ENCODE assay signal across 8 mouse cellular contexts in the genomic region with DNA sequence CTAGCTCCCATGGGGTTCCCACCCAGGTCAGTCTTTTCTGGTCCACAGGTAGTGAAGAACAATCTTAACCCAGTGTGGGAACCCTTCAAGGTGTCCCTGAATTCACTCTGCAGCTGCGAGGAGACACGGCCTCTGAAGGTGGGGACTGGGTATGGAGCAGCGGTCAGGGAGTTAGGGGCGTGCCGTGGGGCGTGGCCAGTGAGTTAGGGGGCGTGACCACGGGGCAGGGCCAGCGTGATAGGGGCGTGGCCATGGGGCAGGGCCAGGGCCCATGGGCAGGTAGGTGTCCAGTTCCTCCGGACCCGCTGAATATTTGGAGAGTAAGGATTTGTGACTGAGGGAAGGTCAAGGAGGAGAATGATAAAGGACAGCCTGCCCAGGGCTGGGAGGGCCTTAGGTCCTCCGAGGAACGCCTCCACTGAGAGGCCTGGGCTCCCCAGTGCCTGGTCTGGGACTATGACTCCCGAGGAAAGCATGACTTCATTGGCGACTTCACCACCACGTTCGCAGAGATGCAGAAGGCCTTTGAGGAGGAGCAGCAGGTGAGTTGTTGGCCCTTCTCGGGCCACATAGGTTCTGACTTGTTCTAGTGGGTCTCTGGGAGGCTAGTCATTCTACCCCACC. TPM values are rescaled to one million over a fixed set of nuclear protein-coding genes. Genes with fewer than 3 reads are reported as not detected.
DNase-seq lines count a peak whose midpoint lies in the region; ATAC-seq and TF ChIP-seq lines count a peak whose summit lies in the region.
"Had no signal": no experiment of that assay in that cellular context is flagged by ENCODE, and none has a peak within 500 bp of the region (broad histone marks: within the 10 kb centered on the region; RNA-seq: fewer than 3 reads in every experiment).

No protein-coding gene starts in this region.

- no peak overlapping the region for H3K4me3 ChIP-seq in neural tube, embryonic 15.5 days (replicated peaks)
- no peak overlapping the region for H3K4me3 ChIP-seq in embryonic facial prominence, embryonic 11.5 days (ENCODE audit: low read depth, low read length)
- H3K4me3 ChIP-seq in kidney, embryonic 14.5 days (ENCODE audit: low read length): no peak overlapping the region
- no peak overlapping the region for H3K4me3 ChIP-seq in lung, postnatal 0 days (ENCODE audit: low read depth, low read length)
- no peak overlapping the region for H3K4me3 ChIP-seq in left cerebral cortex, adult 2 months

- H3K36me3 ChIP-seq in neural tube, embryonic 15.5 days: no peaks in the 10 kb centered on the region
- H3K36me3 ChIP-seq in embryonic facial prominence, embryonic 11.5 days (replicated peaks; ENCODE audit: control insufficient read depth, insufficient read depth, low read depth, low read length): no peaks in the 10 kb centered on the region
- no peaks in the 10 kb centered on the region for H3K36me3 ChIP-seq in kidney, embryonic 14.5 days (ENCODE audit: control insufficient read depth, insufficient read depth, low read length)
- H3K36me3 ChIP-seq in lung, postnatal 0 days (ENCODE audit: insufficient read depth, low read length): no peaks in the 10 kb centered on the region

- 5% methylated on average over 19 of the region's 19 CpGs for WGBS in neural tube, embryonic 15.5 days
- 4% methylated on average over 19 of the region's 19 CpGs for WGBS in embryonic facial prominence, embryonic 11.5 days
- WGBS in kidney, embryonic 14.5 days: 7% methylated on average over 19 of the region's 19 CpGs
- 7% methylated on average over 19 of the region's 19 CpGs for WGBS in lung, postnatal 0 days

- TF ChIP-seq EP300 in lung, postnatal 0 days (IDR thresholded peaks at IDR 0.05): no peak

- H3K9me3 ChIP-seq in neural tube, embryonic 15.5 days (replicated peaks): no peaks in the 10 kb centered on the region
- no peaks in the 10 kb centered on the region for H3K9me3 ChIP-seq in embryonic facial prominence, embryonic 11.5 days (replicated peaks; ENCODE audit: control insufficient read depth, low read length)
- H3K9me3 ChIP-seq in kidney, embryonic 14.5 days (ENCODE audit: control insufficient read depth, low read length): no peaks in the 10 kb centered on the region
- H3K9me3 ChIP-seq in lung, postnatal 0 days (ENCODE audit: low read length): no peaks in the 10 kb centered on the region

- H3K4me2 ChIP-seq in neural tube, embryonic 15.5 days: no peak overlapping the region
- peak overlapping the region; percentile 7; the same call in 1 of the 2 replicates for H3K4me2 ChIP-seq in embryonic facial prominence, embryonic 11.5 days (ENCODE audit: low read depth, low read length)
- H3K4me2 ChIP-seq in kidney, embryonic 14.5 days (replicated peaks; ENCODE audit: low read depth, low read length): peak overlapping the region; percentile 9
- H3K4me2 ChIP-seq in lung, postnatal 0 days (replicated peaks; ENCODE audit: low read depth, low read length): no peak overlapping the region

- no peak for ATAC-seq in neural tube, embryonic 15.5 days (ENCODE audit: low FRiP score)
- peak; percentile 30; the same call in 1 of the 2 replicates for ATAC-seq in embryonic facial prominence, embryonic 11.5 days (replicated peaks; ENCODE audit: insufficient number of reproducible peaks, low FRiP score, low TSS enrichment, low read depth)
- ATAC-seq in kidney, embryonic 14.5 days (ENCODE audit: low FRiP score, low TSS enrichment): peak; percentile 78
- peak; percentile 86 for ATAC-seq in lung, postnatal 0 days

- H3K27ac ChIP-seq in neural tube, embryonic 15.5 days (replicated peaks): no peak overlapping the region
- no peak overlapping the region for H3K27ac ChIP-seq in embryonic facial prominence, embryonic 11.5 days (replicated peaks; ENCODE audit: low read depth, low read length)
- H3K27ac ChIP-seq in kidney, embryonic 14.5 days (ENCODE audit: low read depth, low read length): no peak overlapping the region
- no peak overlapping the region for H3K27ac ChIP-seq in lung, postnatal 0 days (ENCODE audit: low read length)
- H3K27ac ChIP-seq in left cerebral cortex, adult 2 months: no peak overlapping the region

- no peaks in the 10 kb centered on the region; the same call in 1 of the 2 replicates for H3K4me1 ChIP-seq in neural tube, embryonic 15.5 days
- no peaks in the 10 kb centered on the region for H3K4me1 ChIP-seq in embryonic facial prominence, embryonic 11.5 days (ENCODE audit: control insufficient read depth, insufficient read depth, low read length)
- H3K4me1 ChIP-seq in kidney, embryonic 14.5 days (ENCODE audit: control insufficient read depth, insufficient read depth, low read length): peaks cover 10% of the 10 kb centered on the region; the same call in 1 of the 2 replicates
- no peaks in the 10 kb centered on the region; the same call in 1 of the 2 replicates for H3K4me1 ChIP-seq in lung, postnatal 0 days (ENCODE audit: insufficient read depth, low read depth, low read length)

- H3K27me3 ChIP-seq in neural tube, embryonic 15.5 days (replicated peaks): peaks cover 38% of the 10 kb centered on the region
- no peaks in the 10 kb centered on the region for H3K27me3 ChIP-seq in embryonic facial prominence, embryonic 11.5 days (ENCODE audit: control insufficient read depth, insufficient read depth, low read length)
- no peaks in the 10 kb centered on the region; the same call in 1 of the 2 replicates for H3K27me3 ChIP-seq in kidney, embryonic 14.5 days (ENCODE audit: control insufficient read depth, insufficient read depth, low read length)
- H3K27me3 ChIP-seq in lung, postnatal 0 days (replicated peaks; ENCODE audit: insufficient read depth, low read length): no peaks in the 10 kb centered on the region

- TF ChIP-seq CTCF in lung, postnatal 0 days (IDR thresholded peaks at IDR 0.05): no peak
- TF ChIP-seq CTCF in left cerebral cortex, adult 2 months (IDR thresholded peaks at IDR 0.05): no peak

- peak; percentile 78 for DNase-seq in neural tube, embryonic 10.5 days (ENCODE audit: extremely low spot score, low spot score)
- DNase-seq in embryonic facial prominence, embryonic 11.5 days (ENCODE audit: low spot score): no peak
- DNase-seq in lung, postnatal 0 days (ENCODE audit: low spot score): peak; percentile 34
- no peak for DNase-seq in cerebellum, adult 8-10 months
- DNase-seq in left cerebral cortex, adult 2 months (ENCODE audit: extremely low spot score in 1 of 2, low spot score in 2 of 2): no peak

- no peak overlapping the region for H3K9ac ChIP-seq in neural tube, embryonic 15.5 days (replicated peaks)
- no peak overlapping the region for H3K9ac ChIP-seq in embryonic facial prominence, embryonic 11.5 days (replicated peaks; ENCODE audit: low read length)
- H3K9ac ChIP-seq in kidney, embryonic 14.5 days (ENCODE audit: low read depth, low read length): no peak overlapping the region
- no peak overlapping the region for H3K9ac ChIP-seq in lung, postnatal 0 days (replicated peaks; ENCODE audit: low read depth)

- intact Hi-C loops in left cerebral cortex, adult 2 months (cut with DNase I): no loop called here

RNA-seq across cellular contexts. Expression of a gene that starts 9.1 kb away (rescaled TPM):
- 3.7 and 4.7 TPM in 2 replicates for polyA plus RNA-seq in neural tube, embryonic 15.5 days (2015; fragmentation: Nextera tagmentation; extraction: Ambion mirVana)
- 0.34 and 0.46 TPM in 2 replicates for polyA plus RNA-seq in embryonic facial prominence, embryonic 11.5 days (2014; fragmentation: Nextera tagmentation; extraction: Ambion mirVana)
- 0.11 and 0.41 TPM in 2 replicates for polyA plus RNA-seq in kidney, embryonic 14.5 days (2014; fragmentation: Nextera tagmentation; extraction: Ambion mirVana)
- 0.94 and 1.3 TPM in 2 replicates for polyA plus RNA-seq in lung, postnatal 0 days (2015; fragmentation: Nextera tagmentation; extraction: Ambion mirVana)
- 10 to 100 TPM; 68.5 to 89.8 TPM for total RNA-seq in left cerebral cortex, adult 2 months (2021)

RNA-seq across cellular contexts. Expression of a gene that starts 24.2 kb away (rescaled TPM):
- polyA plus RNA-seq in neural tube, embryonic 15.5 days (2015; fragmentation: Nextera tagmentation; extraction: Ambion mirVana): 659 and 826 TPM in 2 replicates
- polyA plus RNA-seq in embryonic facial prominence, embryonic 11.5 days (2014; fragmentation: Nextera tagmentation; extraction: Ambion mirVana): 1,667 and 1,682 TPM in 2 replicates
- 1,702 and 2,075 TPM in 2 replicates for polyA plus RNA-seq in kidney, embryonic 14.5 days (2014; fragmentation: Nextera tagmentation; extraction: Ambion mirVana)
- 1,019 and 1,086 TPM in 2 replicates for polyA plus RNA-seq in lung, postnatal 0 days (2015; fragmentation: Nextera tagmentation; extraction: Ambion mirVana)
- 100 to 1,000 TPM; 369 to 415 TPM for total RNA-seq in left cerebral cortex, adult 2 months (2021)

RNA-seq across cellular contexts. Expression of a gene that starts 31.8 kb away (rescaled TPM):
- polyA plus RNA-seq in neural tube, embryonic 15.5 days (2015; fragmentation: Nextera tagmentation; extraction: Ambion mirVana): 2.2 and 3.4 TPM in 2 replicates
- polyA plus RNA-seq in embryonic facial prominence, embryonic 11.5 days (2014; fragmentation: Nextera tagmentation; extraction: Ambion mirVana): 8.4 and 10.2 TPM in 2 replicates
- polyA plus RNA-seq in kidney, embryonic 14.5 days (2014; fragmentation: Nextera tagmentation; extraction: Ambion mirVana): 8.3 and 8.7 TPM in 2 replicates
- 18.3 TPM in 2 replicates for polyA plus RNA-seq in lung, postnatal 0 days (2015; fragmentation: Nextera tagmentation; extraction: Ambion mirVana)
- under 1 TPM in 1 of 2 experiments, not detected in 1; 0.84 TPM for total RNA-seq in left cerebral cortex, adult 2 months (2021)

RNA-seq across cellular contexts. Expression of a gene that starts 59.7 kb away (rescaled TPM):
- 0.41 and 1.1 TPM in 2 replicates for polyA plus RNA-seq in neural tube, embryonic 15.5 days (2015; fragmentation: Nextera tagmentation; extraction: Ambion mirVana)
- 5.5 TPM in 2 replicates for polyA plus RNA-seq in embryonic facial prominence, embryonic 11.5 days (2014; fragmentation: Nextera tagmentation; extraction: Ambion mirVana)
- polyA plus RNA-seq in kidney, embryonic 14.5 days (2014; fragmentation: Nextera tagmentation; extraction: Ambion mirVana): 0.61 and 0.99 TPM in 2 replicates
- polyA plus RNA-seq in lung, postnatal 0 days (2015; fragmentation: Nextera tagmentation; extraction: Ambion mirVana): 98.1 and 104 TPM in 2 replicates
- not detected for total RNA-seq in left cerebral cortex, adult 2 months (2021)
- polyA plus RNA-seq: neural tube, embryonic 14.5 days had no signal

Comparison
In these comparisons a context has a peak if more than half of its experiments do, and no peak if none do; other contexts are left out.
1. DNase-seq: peak in neural tube, embryonic 10.5 days (single experiment) and lung, postnatal 0 days (single experiment); none in embryonic facial prominence, embryonic 11.5 days (single experiment), cerebellum, adult 8-10 months (single experiment) and left cerebral cortex, adult 2 months (0 of 2).
2. H3K4me2 ChIP-seq: peak in embryonic facial prominence, embryonic 11.5 days (single experiment) and kidney, embryonic 14.5 days (single experiment); none in neural tube, embryonic 15.5 days (single experiment) and lung, postnatal 0 days (single experiment).